Mouse (Mus musculus): ENCODE results near the gene Cope. TPM values are rescaled to one million over a fixed set of nuclear protein-coding genes. Genes with fewer than 3 reads are reported as not detected.

Cope gene
- polyA plus RNA-seq, 1 experiment from 2014 or later, result 327 TPM

DNA sequence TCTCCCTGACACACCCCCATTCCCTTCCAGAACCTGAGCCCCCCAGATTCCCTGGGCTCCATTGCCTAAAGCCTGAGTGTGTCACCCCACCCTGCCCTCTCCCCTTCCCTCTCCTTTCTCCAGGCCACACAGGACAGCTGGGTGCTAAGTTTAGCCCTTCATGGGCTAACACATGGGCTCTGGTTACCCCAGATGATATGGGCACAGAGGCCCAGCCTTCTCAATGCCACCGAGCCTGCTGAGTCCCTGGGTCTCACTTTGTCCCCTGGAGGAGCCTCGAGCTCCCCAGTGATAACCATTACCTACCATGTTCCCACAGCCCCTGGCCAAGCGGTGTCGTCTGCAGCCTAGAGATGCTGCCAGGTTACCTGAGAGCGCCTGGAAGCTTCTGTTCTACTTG, 15.6 kb downstream of the Cope start:
- H3K4me2 ChIP-seq (ENCODE audit: low read depth, low read length), result peak overlapping the region; percentile 85; the same call in 1 of the 2 replicates
- peak overlapping the region; percentile 74; the same call in 1 of the 2 replicates for H3K9ac ChIP-seq (replicated peaks; ENCODE audit: low read depth, low read length)
- WGBS, result 90% methylated on average over 5 of the region's 5 CpGs
- no peaks in the 10 kb centered on the region for H3K27me3 ChIP-seq (ENCODE audit: control insufficient read depth, insufficient read depth, low read length)
- H3K4me1 ChIP-seq (ENCODE audit: control insufficient read depth, insufficient read depth, low read length), result peaks cover 21% of the 10 kb centered on the region
- H3K36me3 ChIP-seq (ENCODE audit: control insufficient read depth, insufficient read depth, low read length), result peaks cover 12% of the 10 kb centered on the region; the same call in 1 of the 2 replicates
- H3K4me3 ChIP-seq (ENCODE audit: low read depth, low read length), result no peak overlapping the region; the same call in 1 of the 2 replicates
- H3K9me3 ChIP-seq (ENCODE audit: control insufficient read depth, low read length), result no peaks in the 10 kb centered on the region
- no peak overlapping the region for H3K27ac ChIP-seq (ENCODE audit: low read depth, low read length)
- no peak for ATAC-seq (ENCODE audit: low read depth)

DNA sequence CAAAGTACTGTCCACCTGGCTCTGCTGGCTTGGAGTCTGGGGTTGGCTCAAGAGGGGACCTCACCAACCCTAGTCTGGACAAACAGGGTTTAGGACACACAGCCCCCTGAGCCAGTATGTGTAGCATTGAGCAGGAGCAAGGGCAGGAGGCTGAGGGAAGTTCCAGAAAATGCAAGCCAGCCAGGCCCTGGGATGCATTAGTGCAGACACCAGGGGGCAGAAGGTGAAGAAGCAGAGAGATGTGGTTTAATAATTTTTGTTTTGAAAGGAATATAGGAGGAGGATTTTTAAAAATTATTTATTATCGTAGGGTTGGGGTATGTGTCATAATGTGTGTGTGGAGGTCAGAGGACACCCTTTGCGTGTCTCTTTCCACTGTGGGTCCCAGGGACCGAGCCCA, 21.4 kb downstream of the Cope start:
- H3K36me3 ChIP-seq (ENCODE audit: control insufficient read depth, insufficient read depth, low read length), result peaks cover 24% of the 10 kb centered on the region
- no peak overlapping the region for H3K4me2 ChIP-seq (ENCODE audit: low read depth, low read length)
- ATAC-seq (ENCODE audit: low read depth), result no peak

DNA sequence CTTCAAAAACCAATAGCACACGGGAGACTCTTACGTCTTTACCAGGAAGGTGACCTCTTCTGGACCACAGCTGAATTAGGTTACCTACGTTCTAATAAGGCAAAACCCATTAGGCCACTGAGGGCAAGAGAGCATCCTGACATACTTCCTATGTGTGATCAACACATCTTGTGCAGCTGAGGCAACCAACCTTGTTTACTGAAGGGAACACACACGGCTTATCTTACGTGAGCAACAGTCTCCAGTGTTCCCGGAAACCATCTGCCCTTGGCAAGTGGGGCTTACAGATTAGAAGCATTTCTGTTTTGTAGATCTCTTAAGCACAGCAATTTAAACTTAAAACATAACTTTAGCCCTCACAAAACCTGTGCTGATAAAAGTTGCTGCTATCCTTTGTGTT, 25.2 kb downstream of the Cope start:
- no peak overlapping the region for H3K9ac ChIP-seq (replicated peaks; ENCODE audit: low read depth, low read length)
- H3K4me1 ChIP-seq (ENCODE audit: control insufficient read depth, insufficient read depth, low read length), result peaks cover 21% of the 10 kb centered on the region
- WGBS, result 95% methylated on average over 6 of the region's 6 CpGs
- no peak for ATAC-seq (ENCODE audit: low read depth)
- no peak overlapping the region for H3K4me2 ChIP-seq (ENCODE audit: low read depth, low read length)
- H3K4me3 ChIP-seq (ENCODE audit: low read depth, low read length), result no peak overlapping the region
- H3K36me3 ChIP-seq (ENCODE audit: control insufficient read depth, insufficient read depth, low read length), result peaks cover 45% of the 10 kb centered on the region
- H3K9me3 ChIP-seq (ENCODE audit: control insufficient read depth, low read length), result no peaks in the 10 kb centered on the region
- no peaks in the 10 kb centered on the region for H3K27me3 ChIP-seq (ENCODE audit: control insufficient read depth, insufficient read depth, low read length)
- no peak overlapping the region for H3K27ac ChIP-seq (ENCODE audit: low read depth, low read length)

More for the DNA sequence above, 21.4 kb downstream of the Cope start:
- Histone ChIP-seq H3K4me1 (ENCODE audit: control insufficient read depth, insufficient read depth, low read length) (no peaks in the 10 kb centered on the region), H3K9me3 (ENCODE audit: control insufficient read depth, low read length) (no peaks in the 10 kb centered on the region), H3K4me3 (ENCODE audit: low read depth, low read length) (no peak overlapping the region), H3K9ac (replicated peaks; ENCODE audit: low read depth, low read length) (no peak overlapping the region), H3K27ac (ENCODE audit: low read depth, low read length) (no peak overlapping the region), H3K27me3 (ENCODE audit: control insufficient read depth, insufficient read depth, low read length) (no peaks in the 10 kb centered on the region)
- 91% methylated on average over 3 of the region's 3 CpGs for WGBS

DNA sequence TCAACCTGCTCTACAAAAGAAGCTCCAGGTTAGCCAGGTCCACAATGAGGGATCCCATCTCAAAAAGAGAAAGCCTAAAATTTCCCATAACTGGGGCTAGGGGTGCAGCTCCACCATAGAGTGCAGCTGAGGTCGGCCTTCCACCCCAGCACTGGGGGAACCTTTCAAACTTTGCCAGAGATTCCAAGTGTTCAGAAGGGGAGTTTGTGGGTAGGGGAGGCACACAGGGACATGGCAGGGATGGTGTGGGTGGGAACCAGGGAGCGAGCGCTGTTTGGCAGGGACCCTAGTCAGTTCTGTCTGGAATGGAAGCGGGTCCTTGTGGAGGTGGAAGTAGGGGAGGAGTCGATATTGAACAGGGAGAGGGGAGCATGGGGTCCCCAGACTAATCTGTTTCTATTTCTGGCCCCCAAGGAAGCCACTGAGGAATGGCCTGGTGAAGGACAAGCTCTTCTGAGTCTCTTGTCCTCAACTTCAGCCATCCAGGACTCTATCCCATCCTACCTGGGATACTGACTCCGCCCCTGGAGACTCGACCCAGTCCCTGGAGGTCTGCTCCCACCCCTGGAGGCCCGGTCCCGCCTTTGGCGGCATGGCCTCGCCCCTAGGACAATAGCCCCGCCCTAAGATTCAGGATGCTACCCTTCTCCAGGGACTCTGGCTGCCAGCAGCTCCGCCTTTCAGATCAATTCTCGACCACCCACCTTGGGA, 27.0 kb downstream of the Cope start, which contains the start of gene Gdf1:
TSS of gene Gdf1 (plus strand) at position 694 of the 711 bp plus-strand sequence.
- peaks cover 21% of the 10 kb centered on the region for H3K4me1 ChIP-seq (ENCODE audit: control insufficient read depth, insufficient read depth, low read length)
- peaks cover 51% of the 10 kb centered on the region for H3K36me3 ChIP-seq (ENCODE audit: control insufficient read depth, insufficient read depth, low read length)
- WGBS, result 28% methylated on average over 14 of the region's 14 CpGs
- H3K9me3 ChIP-seq (ENCODE audit: control insufficient read depth, low read length), result no peaks in the 10 kb centered on the region
- ATAC-seq (ENCODE audit: low read depth), result no peak
- no peaks in the 10 kb centered on the region for H3K27me3 ChIP-seq (ENCODE audit: control insufficient read depth, insufficient read depth, low read length)
- H3K4me3 ChIP-seq (ENCODE audit: low read depth, low read length), result no peak within 1 kb of the TSS
- H3K4me2 ChIP-seq (ENCODE audit: low read depth, low read length), result peak within 1 kb of the TSS; percentile 14; the same call in 1 of the 2 replicates
- H3K9ac ChIP-seq (replicated peaks; ENCODE audit: low read depth, low read length), result 0 out of 2 replicates have a peak within 1 kb of the TSS, but pooled peaks have one; percentile 11
- H3K27ac ChIP-seq (ENCODE audit: low read depth, low read length), result no peak within 1 kb of the TSS

DNA sequence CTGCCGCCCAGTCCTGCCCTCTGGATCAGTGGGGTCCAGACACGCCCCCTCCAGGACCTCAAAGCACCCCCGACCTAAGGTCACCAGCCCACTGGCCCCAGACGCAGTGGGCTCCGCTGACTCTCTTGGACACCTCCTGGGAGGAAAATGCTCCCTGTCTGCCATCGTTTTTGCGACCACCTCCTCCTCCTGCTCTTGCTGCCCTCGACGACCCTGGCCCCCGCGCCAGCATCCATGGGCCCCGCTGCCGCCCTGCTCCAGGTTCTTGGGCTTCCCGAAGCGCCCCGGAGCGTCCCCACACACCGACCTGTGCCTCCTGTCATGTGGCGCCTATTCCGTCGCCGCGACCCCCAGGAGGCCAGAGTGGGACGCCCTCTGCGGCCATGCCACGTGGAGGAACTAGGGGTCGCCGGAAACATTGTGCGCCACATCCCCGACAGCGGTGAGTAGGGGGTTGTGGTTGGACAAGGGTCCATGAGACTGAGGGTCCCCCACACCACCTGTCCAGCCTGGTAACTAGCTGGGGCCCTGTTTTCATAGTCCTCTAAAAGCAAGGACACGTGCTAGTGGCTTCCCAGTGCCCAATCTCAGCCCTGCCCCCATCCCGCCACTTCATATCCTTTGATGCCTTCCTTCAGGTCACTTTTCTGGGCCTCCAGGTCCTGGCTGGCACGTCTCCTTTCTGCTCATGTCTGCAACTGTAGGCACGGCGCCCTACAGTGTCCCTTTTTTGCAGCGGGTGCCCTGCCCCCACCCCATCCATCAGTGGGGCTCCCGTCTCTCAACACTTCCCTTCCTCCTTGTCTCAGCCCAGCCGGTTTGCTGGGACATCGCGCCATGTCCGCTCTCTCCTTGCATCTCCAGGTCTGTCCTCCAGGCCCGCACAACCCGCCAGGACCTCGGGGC, 27.8 kb downstream of the Cope start:
- 6% methylated on average over 45 of the region's 45 CpGs for WGBS
- Histone ChIP-seq H3K4me2 (ENCODE audit: low read depth, low read length) (peak overlapping the region; percentile 14; the same call in 1 of the 2 replicates), H3K4me1 (ENCODE audit: control insufficient read depth, insufficient read depth, low read length) (peaks cover 21% of the 10 kb centered on the region), H3K27ac (ENCODE audit: low read depth, low read length) (no peak overlapping the region), H3K27me3 (ENCODE audit: control insufficient read depth, insufficient read depth, low read length) (no peaks in the 10 kb centered on the region), H3K9ac (replicated peaks; ENCODE audit: low read depth, low read length) (0 out of 2 replicates have a peak overlapping the region, but pooled peaks have one; percentile 11), H3K36me3 (ENCODE audit: control insufficient read depth, insufficient read depth, low read length) (peaks cover 59% of the 10 kb centered on the region), H3K9me3 (ENCODE audit: control insufficient read depth, low read length) (no peaks in the 10 kb centered on the region), H3K4me3 (ENCODE audit: low read depth, low read length) (no peak overlapping the region)
- peak; percentile 23; the same call in 1 of the 2 replicates for ATAC-seq (ENCODE audit: low read depth)

DNA sequence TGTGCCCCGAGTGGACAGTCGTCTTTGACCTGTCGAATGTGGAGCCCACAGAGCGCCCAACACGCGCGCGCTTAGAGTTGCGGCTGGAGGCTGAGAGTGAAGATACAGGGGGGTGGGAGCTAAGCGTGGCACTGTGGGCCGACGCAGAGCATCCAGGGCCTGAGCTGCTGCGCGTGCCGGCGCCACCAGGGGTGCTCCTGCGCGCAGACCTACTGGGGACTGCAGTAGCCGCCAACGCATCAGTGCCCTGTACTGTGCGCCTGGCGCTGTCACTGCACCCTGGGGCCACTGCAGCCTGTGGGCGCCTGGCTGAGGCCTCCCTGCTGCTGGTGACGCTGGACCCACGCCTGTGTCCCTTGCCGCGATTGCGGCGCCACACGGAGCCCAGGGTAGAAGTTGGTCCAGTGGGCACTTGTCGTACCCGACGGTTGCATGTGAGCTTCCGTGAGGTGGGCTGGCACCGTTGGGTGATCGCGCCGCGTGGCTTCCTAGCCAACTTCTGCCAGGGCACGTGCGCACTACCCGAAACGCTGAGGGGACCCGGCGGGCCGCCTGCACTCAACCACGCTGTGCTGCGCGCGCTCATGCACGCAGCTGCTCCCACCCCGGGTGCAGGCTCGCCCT, 28.5 kb downstream of the Cope start:
- H3K4me2 ChIP-seq (ENCODE audit: low read depth, low read length), result peak overlapping the region; percentile 14; the same call in 1 of the 2 replicates
- 23% methylated on average over 48 of the region's 53 CpGs for WGBS
- H3K36me3 ChIP-seq (ENCODE audit: control insufficient read depth, insufficient read depth, low read length), result peaks cover 67% of the 10 kb centered on the region
- no peak overlapping the region for H3K27ac ChIP-seq (ENCODE audit: low read depth, low read length)
- peak; percentile 77 for ATAC-seq (ENCODE audit: low read depth)
- H3K27me3 ChIP-seq (ENCODE audit: control insufficient read depth, insufficient read depth, low read length), result no peaks in the 10 kb centered on the region
- peaks cover 21% of the 10 kb centered on the region for H3K4me1 ChIP-seq (ENCODE audit: control insufficient read depth, insufficient read depth, low read length)
- H3K9me3 ChIP-seq (ENCODE audit: control insufficient read depth, low read length), result no peaks in the 10 kb centered on the region
- H3K9ac ChIP-seq (replicated peaks; ENCODE audit: low read depth, low read length), result 0 out of 2 replicates have a peak overlapping the region, but pooled peaks have one; percentile 11
- H3K4me3 ChIP-seq (ENCODE audit: low read depth, low read length), result no peak overlapping the region

DNA sequence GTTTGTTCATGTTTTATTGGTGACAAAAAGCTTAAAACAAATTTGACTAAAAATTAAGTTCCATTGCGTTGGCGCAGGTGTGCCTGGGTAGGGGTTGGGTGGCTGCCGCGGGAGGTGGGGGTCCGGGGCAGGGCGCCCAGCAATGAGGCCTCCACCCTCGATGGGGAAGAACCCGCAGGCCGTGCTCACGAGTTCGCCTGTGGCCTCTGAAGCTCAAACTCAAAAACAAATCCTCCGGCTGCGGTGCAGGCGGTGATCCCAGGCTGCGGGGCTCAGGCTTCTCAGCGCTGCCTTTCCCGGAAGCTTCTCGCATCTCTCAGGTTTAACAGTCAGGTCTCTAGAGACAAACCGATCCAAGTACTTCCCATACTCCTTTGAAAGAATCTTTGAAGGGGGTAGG, 29.2 kb downstream of the Cope start:
- no peak overlapping the region for H3K4me2 ChIP-seq (ENCODE audit: low read depth, low read length)
- WGBS, result 63% methylated on average over 19 of the region's 19 CpGs
- H3K4me3 ChIP-seq (ENCODE audit: low read depth, low read length), result no peak overlapping the region
- peaks cover 73% of the 10 kb centered on the region for H3K36me3 ChIP-seq (ENCODE audit: control insufficient read depth, insufficient read depth, low read length)
- no peak overlapping the region for H3K9ac ChIP-seq (replicated peaks; ENCODE audit: low read depth, low read length)
- H3K27ac ChIP-seq (ENCODE audit: low read depth, low read length), result no peak overlapping the region
- no peak for ATAC-seq (ENCODE audit: low read depth)
- peaks cover 21% of the 10 kb centered on the region for H3K4me1 ChIP-seq (ENCODE audit: control insufficient read depth, insufficient read depth, low read length)
- H3K27me3 ChIP-seq (ENCODE audit: control insufficient read depth, insufficient read depth, low read length), result no peaks in the 10 kb centered on the region
- no peaks in the 10 kb centered on the region for H3K9me3 ChIP-seq (ENCODE audit: control insufficient read depth, low read length)

DNA sequence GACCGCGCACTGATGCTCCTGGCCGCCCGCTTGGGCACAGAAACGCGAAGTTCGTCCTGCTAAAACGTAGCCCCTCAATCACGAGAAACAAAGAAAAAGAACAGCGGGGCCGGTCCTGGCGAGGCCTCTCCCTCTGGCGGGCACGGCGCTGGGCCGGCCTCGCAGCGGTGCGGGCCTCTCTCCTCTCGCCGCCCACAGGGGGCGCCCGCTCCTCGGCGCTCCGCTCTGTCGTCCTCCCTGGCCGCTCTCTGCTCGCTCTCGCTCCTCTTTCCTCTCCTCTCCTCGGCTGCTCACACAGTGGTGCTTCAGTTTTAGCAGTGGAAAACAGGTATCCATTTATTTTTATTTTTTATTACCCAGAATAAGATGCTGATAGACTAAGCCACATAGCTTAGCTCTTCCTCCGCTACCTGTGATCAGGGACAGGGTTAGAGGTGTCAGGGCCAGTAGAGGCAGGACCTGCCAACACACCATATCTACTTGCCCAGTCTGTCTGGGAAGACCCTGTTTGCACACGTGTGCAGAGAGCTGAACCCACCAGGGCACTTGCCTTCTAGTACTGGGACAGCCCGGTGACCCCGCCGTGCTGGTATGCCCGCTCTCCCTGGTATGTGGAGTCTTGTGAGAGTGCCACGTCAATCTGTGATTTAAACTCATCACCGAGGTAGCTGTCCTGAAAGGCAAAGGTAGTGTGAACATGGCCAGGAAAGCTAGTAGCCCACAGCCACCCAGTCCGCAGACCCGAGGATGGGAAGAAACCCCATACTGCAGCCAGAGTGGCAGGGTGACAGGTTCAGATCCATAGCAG, 30.0 kb downstream of the Cope start:
- no peak overlapping the region for H3K9ac ChIP-seq (replicated peaks; ENCODE audit: low read depth, low read length)

More for the DNA sequence above, 30.0 kb downstream of the Cope start:
- H3K4me2 ChIP-seq (ENCODE audit: low read depth, low read length), result no peak overlapping the region
- H3K27me3 ChIP-seq (ENCODE audit: control insufficient read depth, insufficient read depth, low read length), result no peaks in the 10 kb centered on the region
- peaks cover 79% of the 10 kb centered on the region for H3K36me3 ChIP-seq (ENCODE audit: control insufficient read depth, insufficient read depth, low read length)
- 23% methylated on average over 41 of the region's 41 CpGs for WGBS
- no peaks in the 10 kb centered on the region for H3K9me3 ChIP-seq (ENCODE audit: control insufficient read depth, low read length)
- H3K4me1 ChIP-seq (ENCODE audit: control insufficient read depth, insufficient read depth, low read length), result peaks cover 21% of the 10 kb centered on the region
- ATAC-seq (ENCODE audit: low read depth), result peak; percentile 77; the same call in 1 of the 2 replicates
- H3K27ac ChIP-seq (ENCODE audit: low read depth, low read length), result peak overlapping the region; percentile 28; the same call in 1 of the 2 replicates
- 0 out of 2 replicates have a peak overlapping the region, but pooled peaks have one; percentile 3 for H3K4me3 ChIP-seq (ENCODE audit: low read depth, low read length)

All from neural tube, embryonic 14.5 days (tissue).